Mouse (Mus musculus): ENCODE measurements at regions not wholly inside any gene's neighbourhood (a gene's known extent, or its start where the extent isn't known, plus 50 kb on each side); places are given as distances from the start of the nearest gene placed in this dataset.
A peak's percentile ranks its signal among the peaks of the same experiment; 100 is the strongest.

DNA sequence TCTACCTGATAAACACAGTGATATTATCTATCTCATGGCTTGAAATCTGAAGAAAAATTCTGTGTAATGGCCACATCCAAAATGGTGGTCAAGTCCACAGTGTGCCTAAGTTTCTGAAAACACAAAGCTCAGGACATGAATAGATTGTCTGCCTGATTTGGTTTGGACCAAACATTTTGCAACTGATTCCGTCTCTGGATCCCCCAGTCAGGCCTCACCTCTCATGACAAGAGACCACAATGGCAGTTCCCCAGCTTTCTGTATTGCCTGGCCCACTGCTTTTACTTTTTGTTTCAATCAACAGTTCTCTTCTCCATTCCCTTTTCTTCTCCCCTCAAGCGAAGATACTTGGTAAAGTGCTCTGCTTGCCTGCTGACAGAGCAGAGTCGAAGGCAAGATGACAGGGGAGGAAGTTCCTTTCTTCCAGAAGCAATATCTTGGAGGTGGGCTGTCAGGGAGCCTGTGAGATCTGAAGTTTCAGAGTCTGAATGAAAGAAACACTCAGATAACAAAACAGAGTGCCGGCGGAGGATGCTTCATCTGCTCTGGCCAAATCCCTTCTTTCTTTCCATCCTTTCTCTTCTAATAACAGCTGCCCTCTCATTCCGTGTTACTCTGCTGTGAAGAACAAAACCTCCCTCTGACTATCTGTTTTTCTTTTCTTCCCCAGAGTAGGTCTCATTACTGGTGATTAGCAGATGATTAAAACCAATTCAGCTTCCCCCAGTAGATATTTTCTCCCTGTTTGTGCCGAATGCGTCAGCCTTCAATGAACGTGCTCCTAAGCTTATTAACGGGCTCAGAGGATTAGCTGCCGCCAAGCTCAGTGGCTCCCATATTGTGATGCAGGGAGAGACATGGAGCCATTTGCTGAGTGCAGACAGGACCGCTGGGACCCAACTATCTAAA is 360.7 kb downstream of the Tmem182 start:
- Histone ChIP-seq H3K36me3 (no peaks in the 10 kb centered on the region), H3K4me2 (no peak overlapping the region), H3K27me3 (no peaks in the 10 kb centered on the region), H3K4me1 (no peaks in the 10 kb centered on the region), H3K9ac (no peak overlapping the region), H3K27ac (no peak overlapping the region), H3K9me3 (no peaks in the 10 kb centered on the region), H3K4me3 (no peak overlapping the region)
- WGBS, result 60% methylated on average over 12 of the region's 12 CpGs
- no peak for ATAC-seq (ENCODE audit: insufficient number of reproducible peaks, low FRiP score, low TSS enrichment, low read depth)

DNA sequence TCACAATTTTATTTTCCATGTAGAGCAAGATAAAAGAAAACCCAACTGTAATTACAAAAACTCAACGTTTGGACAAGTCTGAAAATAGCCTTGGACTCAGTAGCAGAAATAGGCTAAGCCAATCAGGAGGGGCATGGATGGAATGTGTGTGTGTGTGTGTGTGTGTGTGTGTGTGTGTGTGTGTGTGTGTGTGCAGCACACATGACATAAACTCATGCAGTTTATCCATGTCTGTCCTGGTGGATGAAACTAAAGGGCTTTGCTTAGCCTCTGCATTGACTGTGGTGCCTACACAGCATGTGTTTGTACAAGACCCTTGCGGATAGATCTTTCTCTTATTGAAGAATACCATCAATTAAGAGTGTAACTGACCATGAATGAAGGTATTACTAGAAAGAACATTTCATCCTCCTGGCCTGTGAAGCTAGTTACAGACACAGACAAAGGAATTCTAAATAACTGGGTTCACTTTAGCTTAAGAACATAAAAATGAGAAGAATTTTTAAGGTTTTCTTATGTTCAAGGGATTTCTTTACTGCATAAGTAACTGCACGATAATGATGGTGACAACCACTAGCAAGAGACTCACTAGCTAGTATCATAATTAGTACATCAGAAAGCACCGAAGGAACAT is 361.5 kb downstream of the Tmem182 start:
- Histone ChIP-seq H3K4me1 (no peaks in the 10 kb centered on the region), H3K9ac (no peak overlapping the region), H3K27ac (no peak overlapping the region), H3K4me3 (no peak overlapping the region), H3K9me3 (no peaks in the 10 kb centered on the region), H3K27me3 (no peaks in the 10 kb centered on the region), H3K4me2 (no peak overlapping the region), H3K36me3 (no peaks in the 10 kb centered on the region)
- 71% methylated on average over 4 of the region's 4 CpGs for WGBS
- no peak for ATAC-seq (ENCODE audit: insufficient number of reproducible peaks, low FRiP score, low TSS enrichment, low read depth)

DNA sequence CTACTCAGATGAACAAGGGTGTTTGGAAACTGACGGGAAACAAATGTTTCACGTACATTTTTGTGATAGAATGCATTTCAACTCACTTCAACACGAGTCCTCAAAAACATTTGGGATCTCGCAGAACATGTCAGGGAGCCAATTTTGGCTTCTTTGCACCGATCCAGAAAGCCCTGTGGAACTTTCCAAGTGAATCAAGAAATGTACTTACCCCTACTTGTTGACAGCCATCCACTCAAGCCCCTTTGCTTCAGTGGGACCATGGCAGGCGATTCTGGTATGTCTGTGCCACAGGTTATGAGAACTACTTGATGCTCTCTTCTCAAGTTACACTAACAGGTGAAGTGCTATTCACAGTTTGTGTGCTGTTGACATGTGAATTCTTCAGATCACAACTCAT is 381.6 kb downstream of the Tmem182 start:
- no peak overlapping the region for H3K9ac ChIP-seq
- 68% methylated on average over 6 of the region's 6 CpGs for WGBS
- no peaks in the 10 kb centered on the region for H3K36me3 ChIP-seq
- H3K4me3 ChIP-seq, result no peak overlapping the region
- H3K27ac ChIP-seq, result no peak overlapping the region
- ATAC-seq (ENCODE audit: insufficient number of reproducible peaks, low FRiP score, low TSS enrichment, low read depth), result no peak
- no peaks in the 10 kb centered on the region for H3K4me1 ChIP-seq
- H3K27me3 ChIP-seq, result no peaks in the 10 kb centered on the region
- no peaks in the 10 kb centered on the region for H3K9me3 ChIP-seq
- no peak overlapping the region for H3K4me2 ChIP-seq

DNA sequence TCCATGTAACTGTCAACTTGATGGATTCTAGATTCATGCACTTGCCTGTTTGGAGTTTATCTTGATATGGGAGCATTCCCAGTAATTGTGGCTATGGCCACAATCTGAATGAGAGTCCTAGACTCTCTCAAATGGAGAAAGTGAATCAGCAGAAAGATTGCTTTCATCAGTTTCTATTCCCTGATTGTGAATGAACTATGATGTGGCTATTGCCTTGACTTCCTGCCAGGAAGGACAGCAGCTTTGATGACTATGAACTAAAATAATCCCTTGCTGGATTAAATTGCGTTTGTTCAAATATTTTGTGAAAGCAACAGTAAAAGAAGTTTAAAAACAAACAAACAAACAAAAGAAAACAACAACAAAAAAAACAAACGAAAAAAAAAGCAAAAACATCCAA is 407.5 kb downstream of the Tmem182 start:
- Histone ChIP-seq H3K4me3 (no peak overlapping the region), H3K4me1 (no peaks in the 10 kb centered on the region), H3K27me3 (no peaks in the 10 kb centered on the region), H3K27ac (no peak overlapping the region), H3K9me3 (no peaks in the 10 kb centered on the region), H3K36me3 (no peaks in the 10 kb centered on the region), H3K4me2 (no peak overlapping the region), H3K9ac (no peak overlapping the region)
- ATAC-seq (ENCODE audit: insufficient number of reproducible peaks, low FRiP score, low TSS enrichment, low read depth), result no peak
- whole genome bisulfite sequencing, result 70% methylated on average over 2 of the region's 2 CpGs

DNA sequence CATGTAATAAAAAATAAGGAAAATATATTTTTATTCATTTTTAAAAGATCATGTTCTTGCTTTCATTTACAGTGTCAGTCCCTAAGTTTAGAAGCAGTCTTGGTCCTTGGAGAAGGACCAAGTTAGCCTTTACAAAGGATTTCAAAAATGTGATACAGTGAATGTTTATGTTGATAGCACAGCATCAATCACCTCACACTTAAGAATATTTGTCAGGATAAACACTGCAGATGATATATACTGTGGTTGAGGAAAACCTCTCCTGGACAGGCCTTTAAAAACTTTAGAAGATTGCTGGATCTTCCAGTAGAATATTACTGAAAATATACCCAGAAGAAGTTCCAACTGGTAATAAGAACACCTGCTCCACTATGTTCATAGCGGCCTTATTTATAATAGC is 420.4 kb downstream of the Tmem182 start:
- Histone ChIP-seq H3K4me1 (no peaks in the 10 kb centered on the region), H3K9ac (no peak overlapping the region), H3K27me3 (no peaks in the 10 kb centered on the region), H3K9me3 (no peaks in the 10 kb centered on the region), H3K4me3 (no peak overlapping the region), H3K4me2 (no peak overlapping the region), H3K27ac (no peak overlapping the region), H3K36me3 (no peaks in the 10 kb centered on the region)
- 93% methylated on average over 1 of the region's 1 CpGs for WGBS
- no peak for ATAC-seq (ENCODE audit: insufficient number of reproducible peaks, low FRiP score, low TSS enrichment, low read depth)

DNA sequence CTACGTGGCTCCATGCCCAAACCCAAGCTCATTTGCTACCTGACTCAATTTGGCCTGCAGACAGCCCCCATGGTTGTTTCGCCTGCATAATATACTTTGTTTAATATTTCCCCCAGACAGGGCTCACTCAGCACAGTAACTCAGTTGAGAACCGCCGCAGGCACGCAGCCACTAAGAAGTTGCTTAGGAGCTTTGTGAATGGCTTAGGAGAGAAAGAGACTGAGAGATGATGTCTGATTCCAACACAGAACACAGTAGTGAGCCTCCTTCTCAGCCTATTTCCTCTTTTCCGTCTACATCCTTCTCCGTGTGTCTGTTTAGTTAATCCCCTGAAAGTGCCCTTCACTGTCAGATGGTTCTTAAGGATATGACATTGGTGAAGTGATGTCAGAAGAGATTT is 429.9 kb downstream of the Tmem182 start:
- ATAC-seq (ENCODE audit: insufficient number of reproducible peaks, low FRiP score, low TSS enrichment, low read depth), result no peak
- 55% methylated on average over 7 of the region's 7 CpGs for WGBS
- Histone ChIP-seq H3K9ac (no peak overlapping the region), H3K4me1 (no peaks in the 10 kb centered on the region), H3K9me3 (no peaks in the 10 kb centered on the region), H3K4me2 (no peak overlapping the region), H3K36me3 (no peaks in the 10 kb centered on the region), H3K4me3 (no peak overlapping the region), H3K27me3 (no peaks in the 10 kb centered on the region), H3K27ac (no peak overlapping the region)

DNA sequence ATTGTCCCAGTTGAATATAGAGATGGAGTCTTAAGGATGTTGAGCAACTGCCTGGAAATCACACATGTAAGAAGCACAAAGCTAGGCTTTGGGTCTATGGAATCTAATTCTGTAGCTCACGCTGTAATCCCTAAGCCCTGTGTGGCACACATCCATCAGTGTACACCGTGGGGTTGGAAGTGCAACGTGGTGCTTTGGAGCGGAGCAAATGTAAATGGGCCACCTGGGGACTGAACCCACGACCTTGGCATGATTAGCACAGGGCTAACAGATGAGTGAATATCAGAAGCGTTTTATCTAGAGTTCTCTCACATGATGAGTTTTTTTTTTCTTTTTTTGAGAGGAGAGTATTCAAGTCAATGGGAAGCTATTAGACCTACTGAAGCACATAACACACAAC is 437.6 kb downstream of the Tmem182 start:
- Histone ChIP-seq H3K9ac (no peak overlapping the region), H3K4me1 (no peaks in the 10 kb centered on the region), H3K4me2 (no peak overlapping the region), H3K27ac (no peak overlapping the region), H3K27me3 (no peaks in the 10 kb centered on the region), H3K36me3 (no peaks in the 10 kb centered on the region), H3K4me3 (no peak overlapping the region), H3K9me3 (no peaks in the 10 kb centered on the region)
- ATAC-seq (ENCODE audit: insufficient number of reproducible peaks, low FRiP score, low TSS enrichment, low read depth), result no peak
- 74% methylated on average over 6 of the region's 6 CpGs for WGBS

DNA sequence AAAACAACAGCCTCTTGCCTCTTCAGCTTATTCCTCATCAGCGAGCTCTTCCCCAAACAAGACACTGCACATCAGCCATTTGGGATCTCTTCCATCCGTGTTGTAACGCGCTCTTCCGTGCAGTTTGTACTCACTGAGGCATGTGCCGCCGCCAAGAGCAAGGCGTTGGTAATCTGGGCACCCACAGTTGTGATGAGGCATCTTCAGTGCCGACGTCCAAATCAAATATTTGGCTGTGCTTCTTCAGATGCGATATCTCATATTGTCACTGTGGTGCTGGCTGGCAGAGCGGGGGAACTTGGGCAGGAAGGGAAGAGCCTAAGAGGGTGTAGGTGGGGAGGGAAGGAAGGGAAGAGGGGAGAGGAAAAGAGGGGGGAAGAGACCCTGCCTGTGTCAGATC is 439.2 kb downstream of the Tmem182 start:
- Histone ChIP-seq H3K4me1 (no peaks in the 10 kb centered on the region), H3K27me3 (no peaks in the 10 kb centered on the region), H3K27ac (no peak overlapping the region), H3K4me3 (no peak overlapping the region), H3K4me2 (no peak overlapping the region), H3K9me3 (no peaks in the 10 kb centered on the region), H3K9ac (no peak overlapping the region), H3K36me3 (no peaks in the 10 kb centered on the region)
- WGBS, result 96% methylated on average over 12 of the region's 12 CpGs
- ATAC-seq (ENCODE audit: insufficient number of reproducible peaks, low FRiP score, low TSS enrichment, low read depth), result no peak

DNA sequence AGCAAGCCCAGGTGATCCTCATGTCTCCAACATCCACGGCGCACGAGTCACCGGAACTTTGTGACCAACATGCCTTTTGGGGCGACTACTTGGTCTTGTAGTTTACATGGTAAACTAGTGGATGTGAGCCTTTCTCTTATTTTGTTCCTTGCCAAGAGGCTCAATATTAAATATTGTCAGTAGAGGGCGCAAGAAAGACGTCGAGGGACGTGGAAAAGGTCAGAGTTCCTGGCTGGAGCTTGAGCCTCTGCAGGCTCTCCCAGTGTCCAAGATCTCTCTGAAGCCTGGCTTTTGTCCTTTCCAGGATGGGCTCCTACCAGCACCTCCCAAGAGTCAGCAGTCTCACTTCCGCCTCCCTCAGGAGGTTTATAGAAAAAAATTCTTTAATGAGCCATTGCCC is 458.8 kb downstream of the Tmem182 start:
- 35% methylated on average over 10 of the region's 10 CpGs for WGBS
- ATAC-seq (ENCODE audit: insufficient number of reproducible peaks, low FRiP score, low TSS enrichment, low read depth), result no peak
- Histone ChIP-seq H3K4me2 (no peak overlapping the region), H3K27ac (no peak overlapping the region), H3K9ac (no peak overlapping the region), H3K36me3 (no peaks in the 10 kb centered on the region), H3K4me3 (no peak overlapping the region), H3K27me3 (no peaks in the 10 kb centered on the region), H3K4me1 (no peaks in the 10 kb centered on the region), H3K9me3 (no peaks in the 10 kb centered on the region)

DNA sequence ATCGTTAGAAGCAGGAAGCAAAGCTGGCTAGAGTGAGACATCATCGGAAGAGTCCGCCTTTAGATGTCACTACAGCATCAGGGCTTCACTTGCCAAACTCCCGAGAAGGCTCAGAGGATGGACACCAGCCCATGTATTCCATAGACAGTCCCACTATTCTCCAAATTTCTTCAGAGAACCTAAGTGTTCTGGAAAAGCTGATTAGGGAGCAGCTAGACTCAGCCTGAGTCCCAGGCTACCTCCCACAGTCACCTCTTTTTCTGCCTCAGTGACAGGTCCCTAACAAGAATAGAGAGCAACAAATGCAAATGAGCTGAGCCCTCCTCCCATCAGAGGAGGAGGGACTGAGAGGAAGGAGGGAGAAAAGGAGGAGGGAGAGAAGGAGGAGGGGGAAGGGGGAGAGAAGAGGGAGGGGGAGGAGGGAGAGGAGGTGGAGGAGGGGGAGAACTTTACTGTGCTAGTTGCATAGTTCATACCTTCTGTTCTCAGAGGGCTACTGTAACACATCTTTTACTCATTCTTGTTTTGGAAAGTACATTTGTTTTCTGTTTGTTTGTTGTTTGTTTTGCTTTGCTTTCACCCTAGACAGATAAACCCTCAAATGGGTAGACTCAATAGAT is 465.8 kb downstream of the Tmem182 start:
- Histone ChIP-seq H3K27ac (no peak overlapping the region), H3K4me3 (no peak overlapping the region), H3K27me3 (0 out of 2 replicates have a peak, but pooled peaks cover under 1% of the 10 kb centered on the region), H3K4me2 (no peak overlapping the region), H3K9me3 (no peaks in the 10 kb centered on the region), H3K9ac (no peak overlapping the region), H3K36me3 (no peaks in the 10 kb centered on the region), H3K4me1 (peaks cover 9% of the 10 kb centered on the region)
- 23% methylated on average over 4 of the region's 4 CpGs for WGBS
- ATAC-seq (ENCODE audit: insufficient number of reproducible peaks, low FRiP score, low TSS enrichment, low read depth), result no peak

DNA sequence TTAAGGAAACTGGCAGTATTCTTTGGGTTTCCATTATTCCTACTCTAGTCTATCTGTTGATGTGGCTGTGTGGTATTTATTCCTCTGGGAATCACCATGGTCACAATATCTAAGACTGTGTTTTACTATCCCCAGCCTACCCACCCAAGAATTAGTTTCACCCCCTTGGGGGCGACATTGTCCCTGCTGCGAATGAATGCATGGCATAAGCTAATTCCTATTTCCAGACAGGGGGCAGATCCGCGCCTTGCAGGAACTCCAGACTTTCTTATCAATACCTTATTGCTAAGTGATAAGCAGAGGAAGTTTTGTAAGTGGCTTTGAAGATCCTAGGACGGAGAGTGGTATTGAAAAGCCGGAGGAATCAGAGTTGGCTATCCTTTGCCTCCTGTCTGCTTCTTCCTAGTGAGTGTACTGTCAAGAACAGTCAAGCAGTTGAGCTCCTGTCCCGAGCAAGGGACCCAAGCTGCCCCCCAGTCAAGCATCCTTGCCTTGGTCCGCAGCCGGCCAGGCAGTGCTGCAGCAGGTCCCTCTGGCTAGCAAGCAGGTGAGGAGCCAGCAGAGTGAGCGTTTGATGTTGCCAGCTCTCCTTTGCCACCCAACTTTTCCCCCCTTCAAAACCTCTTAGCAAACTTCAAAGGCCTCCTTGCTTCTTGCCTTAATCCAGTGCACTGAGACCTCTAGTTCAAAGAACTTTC is 469.3 kb downstream of the Tmem182 start:
- ATAC-seq (ENCODE audit: insufficient number of reproducible peaks, low FRiP score, low TSS enrichment, low read depth), result no peak
- Histone ChIP-seq H3K27ac (no peak overlapping the region), H3K4me1 (peaks cover 9% of the 10 kb centered on the region), H3K27me3 (0 out of 2 replicates have a peak, but pooled peaks cover 5% of the 10 kb centered on the region), H3K36me3 (no peaks in the 10 kb centered on the region), H3K9me3 (no peaks in the 10 kb centered on the region), H3K4me2 (peak overlapping the region; percentile 19), H3K4me3 (no peak overlapping the region), H3K9ac (no peak overlapping the region)
- WGBS, result 10% methylated on average over 10 of the region's 10 CpGs

DNA sequence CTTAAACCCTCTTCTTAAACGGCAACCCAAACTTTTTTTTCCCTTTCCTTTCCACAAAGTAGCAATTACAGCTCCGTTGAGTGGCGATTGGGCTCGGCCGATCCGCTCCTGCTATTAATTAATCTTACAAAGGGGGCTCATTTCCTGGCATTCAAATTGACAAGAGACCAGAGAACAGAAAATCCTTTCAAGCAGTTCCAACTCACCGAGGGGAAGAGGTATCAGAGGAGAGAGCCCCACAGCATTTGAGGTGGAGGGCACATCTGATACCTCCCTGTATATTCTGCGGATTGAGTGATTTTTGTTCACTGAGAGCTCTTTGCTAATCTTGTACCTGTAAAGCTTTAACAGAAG is 469.8 kb downstream of the Tmem182 start:
- H3K36me3 ChIP-seq, result no peaks in the 10 kb centered on the region
- WGBS, result 9% methylated on average over 8 of the region's 8 CpGs
- H3K9ac ChIP-seq, result no peak overlapping the region

More for the DNA sequence above, 469.8 kb downstream of the Tmem182 start:
- Histone ChIP-seq H3K9me3 (no peaks in the 10 kb centered on the region), H3K4me2 (peak overlapping the region; percentile 19; the same call in 1 of the 2 replicates), H3K27me3 (0 out of 2 replicates have a peak, but pooled peaks cover 5% of the 10 kb centered on the region), H3K4me1 (peaks cover 9% of the 10 kb centered on the region), H3K27ac (no peak overlapping the region), H3K4me3 (no peak overlapping the region)
- ATAC-seq (ENCODE audit: insufficient number of reproducible peaks, low FRiP score, low TSS enrichment, low read depth), result no peak

Measured in limb, embryonic 15.5 days (tissue).